Mouse (Mus musculus): ENCODE results near the gene Capn13. TPM values are rescaled to one million over a fixed set of nuclear protein-coding genes. Genes with fewer than 3 reads are reported as not detected.

The Capn13 gene
- polyA plus RNA-seq, 1 experiment from 2014 or later: not detected

GRCm38 (mm10) chr17:73399136-73399535 lies 1.5 kb downstream of the Capn13 start:
- Histone ChIP-seq H3K9ac (ENCODE audit: low read depth, low read length) (no peak overlapping the region), H3K4me3 (ENCODE audit: low read depth, low read length) (no peak overlapping the region), H3K27ac (ENCODE audit: low read length) (no peak overlapping the region), H3K36me3 (ENCODE audit: control insufficient read depth, insufficient read depth, low read length) (no peaks in the 10 kb centered on the region), H3K27me3 (ENCODE audit: control insufficient read depth, insufficient read depth, low read depth, low read length) (no peaks in the 10 kb centered on the region), H3K4me2 (ENCODE audit: low read length) (no peak overlapping the region), H3K4me1 (ENCODE audit: control insufficient read depth, insufficient read depth, low read length) (no peaks in the 10 kb centered on the region), H3K9me3 (replicated peaks; ENCODE audit: control insufficient read depth, low read length, poor library complexity, severe bottlenecking) (no peaks in the 10 kb centered on the region)
- ATAC-seq: no peak
- WGBS: 64% methylated on average over 2 of the region's 2 CpGs

GRCm38 (mm10) chr17:73393361-73393760 lies 7.3 kb downstream of the Capn13 start:
- ATAC-seq: no peak
- Histone ChIP-seq H3K9me3 (replicated peaks; ENCODE audit: control insufficient read depth, low read length, poor library complexity, severe bottlenecking) (no peaks in the 10 kb centered on the region), H3K36me3 (ENCODE audit: control insufficient read depth, insufficient read depth, low read length) (no peaks in the 10 kb centered on the region), H3K4me1 (ENCODE audit: control insufficient read depth, insufficient read depth, low read length) (no peaks in the 10 kb centered on the region), H3K9ac (ENCODE audit: low read depth, low read length) (no peak overlapping the region), H3K4me2 (ENCODE audit: low read length) (no peak overlapping the region), H3K27ac (ENCODE audit: low read length) (no peak overlapping the region), H3K4me3 (ENCODE audit: low read depth, low read length) (no peak overlapping the region), H3K27me3 (ENCODE audit: control insufficient read depth, insufficient read depth, low read depth, low read length) (no peaks in the 10 kb centered on the region)
- WGBS: 82% methylated on average over 1 of the region's 1 CpGs

DNA sequence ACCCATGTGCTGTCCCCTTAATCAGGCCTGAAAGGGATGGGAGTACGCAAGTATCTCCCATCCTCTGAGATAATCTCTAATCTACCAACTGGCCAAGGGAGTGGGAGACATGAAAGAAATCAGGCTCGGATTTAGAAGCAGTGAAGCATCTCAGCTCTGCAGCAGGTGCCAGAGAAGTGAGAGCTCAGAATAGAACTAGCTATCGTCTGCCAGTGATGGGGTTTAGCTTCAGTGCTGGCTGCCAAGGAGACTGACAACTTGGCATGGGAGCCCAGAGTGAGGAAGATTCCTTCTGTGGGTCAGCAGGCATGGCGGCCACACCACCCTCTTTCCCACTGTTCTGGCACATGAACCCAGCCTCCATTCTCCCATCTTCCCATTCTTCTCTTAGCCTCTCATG lies 8.9 kb downstream of the Capn13 start:
- 62% methylated on average over 4 of the region's 4 CpGs for WGBS
- Histone ChIP-seq H3K9me3 (replicated peaks; ENCODE audit: control insufficient read depth, low read length, poor library complexity, severe bottlenecking) (no peaks in the 10 kb centered on the region), H3K4me3 (ENCODE audit: low read depth, low read length) (no peak overlapping the region), H3K36me3 (ENCODE audit: control insufficient read depth, insufficient read depth, low read length) (no peaks in the 10 kb centered on the region), H3K9ac (ENCODE audit: low read depth, low read length) (no peak overlapping the region), H3K4me1 (ENCODE audit: control insufficient read depth, insufficient read depth, low read length) (no peaks in the 10 kb centered on the region), H3K4me2 (ENCODE audit: low read length) (no peak overlapping the region), H3K27ac (ENCODE audit: low read length) (no peak overlapping the region), H3K27me3 (ENCODE audit: control insufficient read depth, insufficient read depth, low read depth, low read length) (no peaks in the 10 kb centered on the region)
- no peak for ATAC-seq

- no peak overlapping the region for H3K4me3 ChIP-seq (ENCODE audit: low read depth, low read length)
- H3K4me1 ChIP-seq (ENCODE audit: control insufficient read depth, insufficient read depth, low read length): no peaks in the 10 kb centered on the region
- H3K9ac ChIP-seq (ENCODE audit: low read depth, low read length): no peak overlapping the region
- no peak overlapping the region for H3K27ac ChIP-seq (ENCODE audit: low read length)
- no peaks in the 10 kb centered on the region for H3K27me3 ChIP-seq (ENCODE audit: control insufficient read depth, insufficient read depth, low read depth, low read length)
- no peak overlapping the region for H3K4me2 ChIP-seq (ENCODE audit: low read length)
- ATAC-seq: peak; percentile 51; the same call in 1 of the 2 replicates
- H3K9me3 ChIP-seq (replicated peaks; ENCODE audit: control insufficient read depth, low read length, poor library complexity, severe bottlenecking): no peaks in the 10 kb centered on the region
- WGBS: 54% methylated on average over 7 of the region's 7 CpGs
- no peaks in the 10 kb centered on the region for H3K36me3 ChIP-seq (ENCODE audit: control insufficient read depth, insufficient read depth, low read length)
Observed at GRCm38 (mm10) chr17:73390191-73391089, 10.2 kb downstream of the Capn13 start.

DNA sequence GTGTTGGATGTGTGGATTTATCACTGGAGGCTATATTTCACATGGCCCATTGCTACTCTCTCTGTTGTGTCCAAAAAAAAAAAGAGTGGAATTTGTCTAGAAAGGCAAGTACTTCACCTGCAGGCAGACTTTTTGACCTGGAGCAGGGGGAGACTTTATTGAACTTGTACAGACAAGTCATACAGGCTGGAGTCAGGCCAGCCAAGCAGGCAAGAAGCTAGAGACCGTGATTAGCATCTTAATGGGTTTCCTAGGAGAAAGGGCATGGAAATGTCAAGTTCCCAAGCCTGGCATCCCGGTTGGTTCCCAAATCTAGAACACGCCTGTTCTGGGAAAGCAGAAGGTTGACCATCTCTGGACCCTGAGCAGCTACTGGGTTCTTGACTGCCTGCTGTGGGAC lies 11.3 kb downstream of the Capn13 start:
- no peak overlapping the region for H3K9ac ChIP-seq (ENCODE audit: low read depth, low read length)
- no peaks in the 10 kb centered on the region for H3K36me3 ChIP-seq (ENCODE audit: control insufficient read depth, insufficient read depth, low read length)
- no peaks in the 10 kb centered on the region for H3K27me3 ChIP-seq (ENCODE audit: control insufficient read depth, insufficient read depth, low read depth, low read length)
- H3K4me2 ChIP-seq (ENCODE audit: low read length): no peak overlapping the region
- no peak for ATAC-seq
- no peaks in the 10 kb centered on the region for H3K9me3 ChIP-seq (replicated peaks; ENCODE audit: control insufficient read depth, low read length, poor library complexity, severe bottlenecking)
- H3K27ac ChIP-seq (ENCODE audit: low read length): no peak overlapping the region
- H3K4me3 ChIP-seq (ENCODE audit: low read depth, low read length): no peak overlapping the region
- no peaks in the 10 kb centered on the region for H3K4me1 ChIP-seq (ENCODE audit: control insufficient read depth, insufficient read depth, low read length)
- 61% methylated on average over 3 of the region's 3 CpGs for WGBS

DNA sequence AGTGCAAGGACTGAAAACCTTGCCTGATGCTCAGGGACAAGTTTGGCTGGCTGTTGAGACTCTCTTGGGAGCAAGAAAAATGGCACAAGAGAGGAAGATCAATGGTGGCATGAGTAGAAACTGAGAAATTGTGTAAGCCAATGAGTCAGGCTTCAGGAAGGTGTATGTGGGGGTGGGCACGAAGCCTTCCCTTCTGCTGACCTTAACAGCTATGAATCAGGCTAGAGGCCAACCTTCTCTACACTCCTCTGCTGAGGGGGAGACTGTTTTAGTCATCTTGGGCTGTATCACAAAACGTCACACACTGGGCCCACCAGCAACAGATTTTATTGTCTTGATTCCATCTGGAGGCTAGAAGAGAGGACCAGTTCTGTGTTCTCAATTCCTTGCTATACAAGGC lies 14.1 kb downstream of the Capn13 start:
- Histone ChIP-seq H3K9me3 (replicated peaks; ENCODE audit: control insufficient read depth, low read length, poor library complexity, severe bottlenecking) (no peaks in the 10 kb centered on the region), H3K4me1 (ENCODE audit: control insufficient read depth, insufficient read depth, low read length) (no peaks in the 10 kb centered on the region), H3K4me2 (ENCODE audit: low read length) (no peak overlapping the region), H3K27me3 (ENCODE audit: control insufficient read depth, insufficient read depth, low read depth, low read length) (no peaks in the 10 kb centered on the region), H3K4me3 (ENCODE audit: low read depth, low read length) (no peak overlapping the region), H3K9ac (ENCODE audit: low read depth, low read length) (no peak overlapping the region), H3K27ac (ENCODE audit: low read length) (no peak overlapping the region), H3K36me3 (ENCODE audit: control insufficient read depth, insufficient read depth, low read length) (no peaks in the 10 kb centered on the region)
- WGBS: 79% methylated on average over 2 of the region's 2 CpGs
- no peak for ATAC-seq

GRCm38 (mm10) chr17:73385940-73386339 lies 14.7 kb downstream of the Capn13 start:
- Histone ChIP-seq H3K27me3 (ENCODE audit: control insufficient read depth, insufficient read depth, low read depth, low read length) (no peaks in the 10 kb centered on the region), H3K36me3 (ENCODE audit: control insufficient read depth, insufficient read depth, low read length) (no peaks in the 10 kb centered on the region), H3K4me1 (ENCODE audit: control insufficient read depth, insufficient read depth, low read length) (no peaks in the 10 kb centered on the region), H3K4me2 (ENCODE audit: low read length) (no peak overlapping the region), H3K27ac (ENCODE audit: low read length) (no peak overlapping the region), H3K9me3 (replicated peaks; ENCODE audit: control insufficient read depth, low read length, poor library complexity, severe bottlenecking) (no peaks in the 10 kb centered on the region), H3K4me3 (ENCODE audit: low read depth, low read length) (no peak overlapping the region), H3K9ac (ENCODE audit: low read depth, low read length) (no peak overlapping the region)
- WGBS: 75% methylated on average over 3 of the region's 3 CpGs
- no peak for ATAC-seq

DNA sequence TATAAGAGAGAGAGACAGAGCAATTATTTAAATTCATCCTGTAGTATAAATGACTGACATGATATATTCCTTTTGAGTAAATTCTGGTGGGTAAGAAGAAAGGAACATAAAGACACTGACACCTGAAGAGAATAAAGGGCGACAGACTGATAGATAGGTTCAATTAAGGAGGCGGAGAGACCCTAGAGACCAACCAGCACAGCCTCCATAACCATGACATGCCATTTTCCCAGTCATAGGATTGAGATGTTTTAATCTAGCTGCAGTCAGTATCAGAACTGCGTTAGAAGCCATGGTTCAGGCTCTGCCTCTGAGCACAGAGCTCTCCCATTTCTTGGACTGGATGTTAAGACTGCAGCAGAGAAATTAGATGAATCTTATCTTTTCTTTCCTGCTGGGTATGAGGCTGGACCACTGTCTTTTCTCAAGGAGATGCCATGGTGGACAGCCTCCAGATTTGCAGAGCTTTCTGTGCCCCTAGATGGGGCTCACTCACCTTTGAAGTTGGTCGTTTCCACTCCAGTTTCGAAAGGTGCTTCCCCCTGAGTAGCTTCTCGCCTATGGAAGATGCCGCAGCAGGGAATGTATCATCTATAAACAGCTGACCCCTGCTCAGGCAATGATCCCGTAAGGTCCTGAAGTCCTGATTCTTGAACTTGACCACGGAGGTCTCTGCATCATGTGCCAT lies 18.2 kb downstream of the Capn13 start:
- ATAC-seq: no peak; the same call in 1 of the 2 replicates
- Histone ChIP-seq H3K9me3 (replicated peaks; ENCODE audit: control insufficient read depth, low read length, poor library complexity, severe bottlenecking) (no peaks in the 10 kb centered on the region), H3K4me1 (ENCODE audit: control insufficient read depth, insufficient read depth, low read length) (no peaks in the 10 kb centered on the region), H3K9ac (ENCODE audit: low read depth, low read length) (no peak overlapping the region), H3K4me3 (ENCODE audit: low read depth, low read length) (no peak overlapping the region), H3K36me3 (ENCODE audit: control insufficient read depth, insufficient read depth, low read length) (no peaks in the 10 kb centered on the region), H3K27ac (ENCODE audit: low read length) (no peak overlapping the region), H3K4me2 (ENCODE audit: low read length) (no peak overlapping the region), H3K27me3 (ENCODE audit: control insufficient read depth, insufficient read depth, low read depth, low read length) (no peaks in the 10 kb centered on the region)
- WGBS: 77% methylated on average over 9 of the region's 9 CpGs

GRCm38 (mm10) chr17:73381681-73382080 lies 19.0 kb downstream of the Capn13 start:
- 96% methylated on average over 3 of the region's 3 CpGs for WGBS
- Histone ChIP-seq H3K4me1 (ENCODE audit: control insufficient read depth, insufficient read depth, low read length) (no peaks in the 10 kb centered on the region), H3K9ac (ENCODE audit: low read depth, low read length) (no peak overlapping the region), H3K27me3 (ENCODE audit: control insufficient read depth, insufficient read depth, low read depth, low read length) (no peaks in the 10 kb centered on the region), H3K9me3 (replicated peaks; ENCODE audit: control insufficient read depth, low read length, poor library complexity, severe bottlenecking) (no peaks in the 10 kb centered on the region), H3K27ac (ENCODE audit: low read length) (no peak overlapping the region), H3K4me3 (ENCODE audit: low read depth, low read length) (no peak overlapping the region), H3K4me2 (ENCODE audit: low read length) (no peak overlapping the region), H3K36me3 (ENCODE audit: control insufficient read depth, insufficient read depth, low read length) (no peaks in the 10 kb centered on the region)
- ATAC-seq: no peak
